Mouse (Mus musculus) olfactory bulb, adult 2 months (tissue): ENCODE results near the gene Znrd1as. TPM values are rescaled to one million over a fixed set of nuclear protein-coding genes. Genes with fewer than 3 reads are reported as not detected.
A peak's percentile ranks its signal among the peaks of the same experiment; 100 is the strongest.

Source experiments
- H3K27ac ChIP-seq: fragments of 200-500 bp; 2 replicates; pipeline ENCODE4 v1.5.1; 2012; ENCODE audit warnings: low read depth, low read length; ENCODE audit not compliant: insufficient read depth
- H3K4me1 ChIP-seq: fragments of 200-500 bp; 2 replicates; pipeline ENCODE4 v1.6.1; 2012; ENCODE audit warnings: low read length; ENCODE audit not compliant: control insufficient read depth, insufficient read depth
- H3K4me3 ChIP-seq: fragments of 200-500 bp; 2 replicates; pipeline ENCODE4 v1.5.1; 2012; ENCODE audit warnings: mild to moderate bottlenecking, low read depth, low read length, moderate library complexity; ENCODE audit not compliant: insufficient read depth
- CTCF ChIP-seq: fragments of 200-500 bp; IDR thresholded peaks from 2 replicates; pipeline ENCODE4 v1.5.1; 2012; ENCODE audit warnings: low read depth, mild to moderate bottlenecking, low read length, moderate library complexity; ENCODE audit not compliant: insufficient read depth
- POLR2A ChIP-seq: fragments of 200-500 bp; IDR thresholded peaks from 2 replicates; pipeline ENCODE4 v1.6.1; 2012; ENCODE audit warnings: mild to moderate bottlenecking, low read depth, low read length, moderate library complexity; ENCODE audit not compliant: insufficient read depth
- WGBS: fragments of 180-500 bp; shearing (Covaris S2); methylation state at CpG from one replicate; pipeline ENCODE4 v1.1.7; 2018; 5-methylcytosine and 5-hydroxymethylcytosine counted together
- polyA plus RNA-seq: library from polyadenylated mRNA; stranded (reverse); fragments of >200 nt; gene quantifications from 2 replicates; pipeline ENCODE4 v1.2.4, GENCODE M21; 2012; ENCODE audit warnings: low replicate concordance; ENCODE audit not compliant: missing spikeins, insufficient read depth, insufficient read length

The Znrd1as gene
- polyA plus RNA-seq, 1 experiment, result not detected

DNA sequence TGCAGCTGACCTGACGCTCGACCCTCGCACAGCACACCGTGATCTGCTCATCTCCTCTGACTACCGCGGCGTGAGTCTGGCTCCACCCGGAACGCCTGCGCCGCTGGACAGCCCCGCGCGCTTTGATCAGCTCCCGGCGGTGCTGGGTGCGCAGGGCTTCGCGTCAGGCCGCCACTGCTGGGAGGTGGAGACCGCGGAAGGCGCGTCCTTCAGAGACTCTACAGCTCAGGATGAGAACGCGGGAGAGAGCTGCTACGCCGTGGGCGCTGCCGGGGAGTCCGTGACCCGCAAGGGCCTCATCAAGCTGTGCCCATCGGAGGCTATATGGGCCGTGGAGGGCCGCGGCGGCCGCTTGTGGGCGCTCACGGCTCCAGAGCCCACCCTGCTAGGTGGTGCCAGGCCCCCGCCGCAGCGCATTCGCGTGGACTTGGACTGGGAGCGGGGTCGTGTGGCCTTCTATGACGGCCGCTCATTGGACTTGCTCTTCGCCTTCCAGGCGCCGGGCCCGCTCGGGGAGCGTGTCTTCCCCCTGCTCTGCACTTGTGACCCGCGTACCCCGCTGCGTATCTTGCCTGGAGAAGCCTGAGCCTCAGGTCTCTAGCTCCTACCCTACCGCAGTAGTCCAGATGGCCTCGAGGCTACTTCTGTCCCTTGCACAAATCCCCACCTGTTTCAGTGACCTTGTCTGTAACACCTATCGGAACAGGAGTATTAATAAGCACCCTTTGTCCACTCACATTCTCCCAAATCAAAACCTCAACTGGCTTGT lies 11.2 kb upstream of the Znrd1as start:
- no peak; the same call in 1 of the 2 replicates for TF ChIP-seq POLR2A
- TF ChIP-seq CTCF, result no peak
- Histone ChIP-seq H3K4me3 (peak overlapping the region; percentile 54), H3K4me1 (peaks cover 20% of the 10 kb centered on the region), H3K27ac (peak overlapping the region; percentile 78)
- under 1% methylated on average over 62 of the region's 62 CpGs for WGBS

DNA sequence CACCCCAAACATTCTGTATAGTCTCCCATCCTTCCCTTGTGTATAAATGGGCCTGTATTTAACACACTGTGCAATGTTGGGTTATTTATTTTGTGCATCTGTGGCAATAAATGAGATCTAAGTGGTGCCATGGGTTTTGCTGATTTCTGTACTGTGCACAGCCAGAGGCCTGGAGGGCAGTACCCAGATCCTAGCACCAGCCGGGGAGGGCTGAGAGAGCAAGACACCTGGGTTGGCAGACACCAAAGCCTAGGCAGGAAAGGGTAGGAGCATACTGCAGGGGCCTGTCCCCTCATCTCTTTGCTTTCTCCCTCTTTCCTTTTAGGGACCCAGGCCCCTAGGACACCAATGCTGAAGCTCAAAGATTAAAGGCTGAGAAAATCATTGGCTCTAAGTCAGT lies 10.1 kb upstream of the Znrd1as start:
- 90% methylated on average over 1 of the region's 1 CpGs for WGBS
- TF ChIP-seq CTCF, result no peak
- no peak for TF ChIP-seq POLR2A
- H3K4me1 ChIP-seq, result peaks cover 12% of the 10 kb centered on the region

DNA sequence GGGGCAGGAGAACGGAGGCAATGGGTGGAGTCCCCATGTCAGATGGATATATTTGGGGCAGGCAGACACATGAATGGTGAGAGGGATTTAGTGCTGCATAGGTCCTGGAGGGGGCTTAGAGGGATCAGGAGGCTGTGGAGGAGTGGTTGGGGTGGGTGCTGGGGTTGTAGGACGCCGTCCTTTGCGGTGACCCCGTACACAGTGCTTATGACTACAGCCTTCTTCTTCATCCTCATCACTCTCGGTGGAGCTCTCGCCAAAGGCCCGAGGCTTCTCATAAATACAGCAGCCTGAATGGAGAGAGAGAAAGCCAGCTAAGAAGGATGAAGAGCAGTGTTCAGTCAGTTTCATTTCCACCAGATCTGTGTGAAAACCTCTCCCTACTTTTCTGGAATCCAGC lies 9.1 kb upstream of the Znrd1as start:
- H3K4me3 ChIP-seq, result no peak overlapping the region
- H3K4me1 ChIP-seq, result peaks cover 11% of the 10 kb centered on the region; the same call in 1 of the 2 replicates
- WGBS, result 92% methylated on average over 8 of the region's 8 CpGs
- H3K27ac ChIP-seq, result no peak overlapping the region
- TF ChIP-seq POLR2A, result no peak
- TF ChIP-seq CTCF, result no peak

More for the DNA sequence above, 10.1 kb upstream of the Znrd1as start:
- H3K27ac ChIP-seq, result no peak overlapping the region
- no peak overlapping the region for H3K4me3 ChIP-seq

DNA sequence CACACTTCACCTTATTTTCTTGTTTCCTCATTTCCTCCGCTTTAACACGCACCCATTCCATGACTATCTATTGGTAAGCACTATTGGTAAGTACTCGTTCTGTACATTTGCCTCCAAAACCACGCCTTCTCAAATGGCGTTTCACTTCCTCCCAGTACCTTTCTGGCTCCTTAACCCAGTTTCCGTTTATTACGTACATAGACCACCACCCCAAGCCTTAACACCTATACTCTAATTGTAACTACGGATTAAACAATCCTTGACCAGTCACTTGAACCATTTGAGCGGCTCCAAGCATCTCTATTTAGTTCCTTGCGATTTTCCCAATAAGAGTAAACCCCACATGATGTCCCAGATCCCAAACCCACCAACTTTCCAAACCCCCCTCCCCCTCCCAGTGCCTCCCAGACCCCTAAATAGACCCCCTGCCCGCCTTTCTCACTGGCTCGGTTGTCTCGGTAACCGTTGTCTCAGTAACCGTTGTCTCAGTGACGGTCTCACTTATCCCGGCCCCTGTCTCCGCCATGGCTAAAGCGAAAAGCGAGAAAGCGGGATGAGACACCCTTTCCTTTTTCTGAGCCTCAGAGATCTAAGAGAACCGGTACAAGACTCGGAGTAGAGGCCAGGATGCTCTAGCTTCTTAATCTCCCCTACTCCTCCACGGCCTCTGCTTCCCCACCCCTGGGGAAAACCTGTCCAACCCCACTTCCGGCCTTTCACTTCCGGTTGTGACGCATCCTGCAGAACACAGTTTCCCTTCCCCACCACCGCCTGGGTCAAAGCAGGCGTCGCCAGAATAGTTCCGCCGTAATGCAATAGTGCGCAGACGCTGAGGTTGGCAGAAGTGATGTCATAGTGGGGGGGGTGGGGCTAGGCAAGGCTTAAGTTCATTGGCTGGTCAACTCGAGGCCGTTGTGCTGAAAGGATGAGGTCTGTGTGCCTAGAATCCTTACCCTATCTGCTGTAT lies 7.1 kb upstream of the Znrd1as start, which contains the start of gene Ppp1r11:
Gene Ppp1r11, minus strand, starts transcription at position 761 of the 967 bp plus-strand sequence.
- under 1% methylated on average over 36 of the region's 36 CpGs for WGBS
- H3K27ac ChIP-seq, result peak within 1 kb of the TSS; percentile 61
- no peak for TF ChIP-seq CTCF
- peak; percentile 68 for TF ChIP-seq POLR2A
- peak within 1 kb of the TSS; percentile 78 for H3K4me3 ChIP-seq
- H3K4me1 ChIP-seq, result peaks cover 11% of the 10 kb centered on the region; the same call in 1 of the 2 replicates

DNA sequence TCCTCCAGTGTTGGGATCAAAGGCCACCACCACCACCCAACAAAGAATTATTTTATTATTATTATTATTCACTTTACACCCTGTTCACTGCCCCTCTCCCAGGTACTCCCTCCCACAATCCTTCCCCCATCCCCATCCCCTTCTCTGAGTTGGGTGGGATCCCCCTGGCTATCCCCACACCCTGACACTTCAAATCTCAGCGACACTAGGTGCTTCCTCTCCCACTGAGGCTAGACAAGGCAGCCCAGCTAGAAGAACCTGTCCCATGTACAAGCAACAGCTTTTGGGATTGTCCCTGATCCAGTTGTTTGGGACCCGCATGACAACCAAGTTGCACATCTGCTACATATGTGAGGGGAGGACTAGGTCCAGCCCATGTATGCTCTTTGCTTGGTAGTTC lies 5.8 kb upstream of the Znrd1as start:
- Histone ChIP-seq H3K27ac (no peak overlapping the region), H3K4me3 (no peak overlapping the region), H3K4me1 (peaks cover 7% of the 10 kb centered on the region; the same call in 1 of the 2 replicates)
- WGBS, result 92% methylated on average over 2 of the region's 2 CpGs
- no peak for TF ChIP-seq POLR2A
- TF ChIP-seq CTCF, result no peak

DNA sequence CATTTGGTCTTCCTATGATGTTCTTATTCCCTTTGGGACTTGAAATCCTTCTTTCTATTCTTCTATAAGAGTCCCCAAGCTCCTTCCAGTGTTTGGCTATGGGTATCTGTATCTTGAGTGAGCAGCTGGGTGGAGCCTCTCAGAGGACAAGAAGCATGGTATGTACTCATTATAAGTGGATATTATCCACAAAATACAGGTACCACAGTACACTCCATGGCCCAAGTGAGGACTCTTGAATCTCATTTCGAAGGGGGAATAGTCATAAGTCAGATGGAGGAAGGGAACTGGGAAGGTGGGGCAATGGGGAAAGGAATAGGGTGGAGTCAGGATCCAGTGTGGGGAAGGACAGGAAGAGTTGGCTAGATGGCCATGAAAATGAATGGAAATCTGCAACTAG lies 5.3 kb upstream of the Znrd1as start:
- no peak for TF ChIP-seq CTCF
- TF ChIP-seq POLR2A, result no peak
- 100% methylated on average over 1 of the region's 1 CpGs for WGBS
- Histone ChIP-seq H3K27ac (no peak overlapping the region), H3K4me1 (peaks cover 7% of the 10 kb centered on the region; the same call in 1 of the 2 replicates), H3K4me3 (no peak overlapping the region)

DNA sequence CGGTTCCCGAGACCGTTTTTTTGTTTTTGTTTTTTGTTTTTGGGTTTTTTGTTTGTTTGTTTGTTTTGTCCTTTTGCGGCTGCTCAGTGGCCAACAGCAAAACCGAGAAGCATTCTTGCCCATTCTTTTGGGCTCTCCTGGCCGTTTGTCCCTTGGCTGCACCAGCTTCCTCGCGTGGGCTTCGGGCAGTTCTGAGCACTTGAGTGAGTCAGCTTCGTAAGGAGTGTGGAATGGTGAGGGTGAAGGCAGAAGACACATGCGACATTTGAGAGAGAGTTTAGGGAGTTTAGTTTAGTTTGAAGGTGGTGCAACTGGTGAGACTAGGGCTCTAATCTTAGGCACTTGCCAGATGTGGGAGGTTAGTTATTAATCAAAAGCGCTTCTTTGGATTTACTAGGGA lies 492 bp downstream of the Znrd1as start:
- Histone ChIP-seq H3K4me1 (peaks cover 4% of the 10 kb centered on the region; the same call in 1 of the 2 replicates), H3K4me3 (peak overlapping the region; percentile 88), H3K27ac (0 out of 2 replicates have a peak overlapping the region, but pooled peaks have one; percentile 37)
- TF ChIP-seq POLR2A, result no peak
- TF ChIP-seq CTCF, result no peak
- 6% methylated on average over 12 of the region's 12 CpGs for WGBS

DNA sequence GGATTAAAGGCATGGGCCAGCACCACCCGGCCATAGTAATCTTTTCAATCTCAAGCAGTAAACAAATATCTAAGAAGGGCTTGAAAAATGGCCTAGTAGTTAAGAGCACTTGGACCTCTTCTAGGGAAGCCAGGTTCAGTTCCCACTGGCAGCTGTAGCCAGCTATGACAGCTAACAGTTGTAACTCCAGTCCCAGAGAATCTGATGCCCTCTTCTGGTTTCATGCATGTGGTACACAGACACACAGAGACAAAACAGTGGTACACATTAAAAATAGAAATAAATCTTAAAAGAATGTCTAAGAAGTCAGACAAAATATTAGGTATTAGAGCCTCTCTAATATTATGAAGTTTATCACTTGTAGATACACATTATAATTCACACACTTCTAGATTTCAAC lies 2.7 kb downstream of the Znrd1as start:
- no peak overlapping the region for H3K27ac ChIP-seq
- no peak for TF ChIP-seq CTCF
- TF ChIP-seq POLR2A, result no peak
- no peak overlapping the region for H3K4me3 ChIP-seq
- WGBS, result 76% methylated on average over 1 of the region's 1 CpGs
- H3K4me1 ChIP-seq, result peaks cover 4% of the 10 kb centered on the region; the same call in 1 of the 2 replicates
